Mouse (Mus musculus): ENCODE results near the gene Cpne2. TPM values are rescaled to one million over a fixed set of nuclear protein-coding genes. Genes with fewer than 3 reads are reported as not detected.

The Cpne2 gene
- polyA plus RNA-seq, 1 experiment from 2014 or later, result 18.8 TPM

DNA sequence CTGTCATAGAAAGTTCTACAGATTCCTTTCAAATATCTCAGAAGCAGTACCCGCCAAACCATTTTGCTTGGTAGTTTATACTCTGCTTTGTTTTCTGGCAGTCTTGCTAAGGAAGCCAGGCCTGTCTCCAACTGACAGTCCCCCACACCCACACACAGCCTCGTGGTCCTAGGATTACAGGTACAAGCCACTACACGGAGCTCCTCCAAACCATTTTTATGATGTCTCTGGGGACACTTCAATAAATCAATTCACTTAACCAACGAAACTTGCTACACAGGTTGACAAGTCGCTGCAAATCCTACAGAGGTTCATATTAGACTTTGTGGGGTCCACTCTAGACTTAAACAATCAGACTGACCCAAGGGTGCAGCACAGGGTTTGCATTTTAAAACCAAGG, 67.7 kb downstream of the Cpne2 start:
- peak overlapping the region; percentile 77 for H3K4me2 ChIP-seq
- peaks cover 34% of the 10 kb centered on the region for H3K4me1 ChIP-seq
- H3K9ac ChIP-seq, result peak overlapping the region; percentile 69
- no peaks in the 10 kb centered on the region for H3K9me3 ChIP-seq
- no peaks in the 10 kb centered on the region for H3K36me3 ChIP-seq (replicated peaks)
- H3K4me3 ChIP-seq, result peak overlapping the region; percentile 85
- peak overlapping the region; percentile 85; the same call in 1 of the 2 replicates for H3K27ac ChIP-seq
- no peak for ATAC-seq (replicated peaks)
- no peaks in the 10 kb centered on the region for H3K27me3 ChIP-seq (replicated peaks)
- 31% methylated on average over 5 of the region's 5 CpGs for WGBS

DNA sequence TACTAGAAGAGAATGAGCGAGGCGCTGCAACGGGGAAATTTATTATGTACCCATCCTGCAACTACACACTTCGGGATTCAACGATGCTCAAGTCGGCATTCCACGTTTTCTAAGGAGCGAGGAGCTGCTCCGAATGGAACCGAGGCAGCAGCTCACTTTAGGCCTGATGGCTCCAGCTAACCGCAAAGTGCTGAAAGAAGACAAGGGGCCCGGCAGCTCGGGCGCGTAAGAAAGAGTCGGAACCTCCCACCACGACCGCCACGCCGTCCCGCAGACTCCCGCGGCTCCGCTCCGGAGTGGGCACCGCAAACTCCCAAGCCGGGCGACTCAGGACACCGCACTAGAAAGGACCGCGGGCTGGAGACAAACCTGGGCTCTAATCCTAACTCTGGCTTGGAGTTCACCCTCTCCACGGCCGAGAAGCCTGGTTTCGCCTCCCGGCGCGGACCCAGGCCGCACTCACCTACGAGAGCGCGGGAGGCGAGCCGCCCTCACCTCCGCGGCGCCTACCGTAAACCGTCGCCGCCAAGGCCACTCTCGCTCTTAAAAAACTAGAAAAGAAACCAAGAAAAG, 68.3 kb downstream of the Cpne2 start:
- H3K9ac ChIP-seq, result peak overlapping the region; percentile 69
- H3K27me3 ChIP-seq (replicated peaks), result no peaks in the 10 kb centered on the region
- H3K4me3 ChIP-seq, result peak overlapping the region; percentile 85
- H3K36me3 ChIP-seq (replicated peaks), result no peaks in the 10 kb centered on the region
- under 1% methylated on average over 51 of the region's 51 CpGs for WGBS
- peak overlapping the region; percentile 85 for H3K27ac ChIP-seq
- H3K9me3 ChIP-seq, result no peaks in the 10 kb centered on the region
- H3K4me1 ChIP-seq, result peaks cover 34% of the 10 kb centered on the region
- H3K4me2 ChIP-seq, result peak overlapping the region; percentile 77
- ATAC-seq (replicated peaks), result peak; percentile 60

DNA sequence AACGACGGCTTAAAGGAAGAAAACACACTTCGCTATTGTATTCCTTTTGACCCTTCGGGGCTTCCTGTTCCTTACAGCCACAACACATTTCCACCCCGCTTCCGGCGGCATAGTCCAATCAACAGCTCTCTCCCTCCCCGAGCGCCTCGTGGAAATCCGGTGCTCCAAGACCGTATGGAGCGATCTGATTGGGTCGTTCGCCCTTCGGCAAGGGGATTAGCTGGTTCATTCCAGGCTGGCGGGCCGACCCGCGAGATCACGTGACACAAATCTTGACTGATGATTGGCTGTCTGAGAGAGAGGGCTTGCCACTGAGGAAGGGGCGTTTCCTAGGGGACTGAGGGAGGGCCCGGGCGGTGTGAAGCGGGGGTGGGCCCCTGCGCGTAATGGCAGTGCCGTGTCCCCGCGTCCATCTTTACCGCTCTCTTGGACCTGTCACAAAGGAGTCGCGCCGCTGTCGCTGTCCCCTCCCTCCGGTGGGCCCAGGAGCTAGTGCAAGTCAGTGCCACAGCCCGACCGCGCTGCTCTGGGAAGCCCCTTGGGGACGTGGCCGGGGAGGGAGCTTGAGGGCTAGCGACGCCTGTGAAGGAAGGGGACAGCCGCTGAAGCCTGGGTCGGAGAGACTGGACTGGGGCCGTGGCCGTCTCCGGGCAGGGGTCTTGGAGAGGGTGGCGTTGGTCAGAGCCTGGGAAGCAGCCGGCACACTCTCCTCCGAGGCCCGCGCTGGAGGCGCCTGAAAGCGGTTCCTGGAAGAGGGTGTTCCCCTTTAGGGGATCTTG, 69.0 kb downstream of the Cpne2 start, which contains the start of the genes Rspry1 and Fam192a:
TSS of gene Rspry1 (plus strand) at position 331 of the 779 bp plus-strand sequence.
TSS of gene Fam192a (minus strand) at position 391 of the 779 bp plus-strand sequence.
- Histone ChIP-seq H3K27me3 (replicated peaks) (no peaks in the 10 kb centered on the region), H3K27ac (peak within 1 kb of the TSS; percentile 92), H3K4me1 (peaks cover 34% of the 10 kb centered on the region), H3K9ac (peak within 1 kb of the TSS; percentile 87), H3K4me3 (peak within 1 kb of the TSS; percentile 85), H3K9me3 (no peaks in the 10 kb centered on the region), H3K4me2 (peak within 1 kb of the TSS; percentile 95), H3K36me3 (replicated peaks) (no peaks in the 10 kb centered on the region)
- under 1% methylated on average over 53 of the region's 55 CpGs for WGBS
- ATAC-seq (replicated peaks), result peak; percentile 99

DNA sequence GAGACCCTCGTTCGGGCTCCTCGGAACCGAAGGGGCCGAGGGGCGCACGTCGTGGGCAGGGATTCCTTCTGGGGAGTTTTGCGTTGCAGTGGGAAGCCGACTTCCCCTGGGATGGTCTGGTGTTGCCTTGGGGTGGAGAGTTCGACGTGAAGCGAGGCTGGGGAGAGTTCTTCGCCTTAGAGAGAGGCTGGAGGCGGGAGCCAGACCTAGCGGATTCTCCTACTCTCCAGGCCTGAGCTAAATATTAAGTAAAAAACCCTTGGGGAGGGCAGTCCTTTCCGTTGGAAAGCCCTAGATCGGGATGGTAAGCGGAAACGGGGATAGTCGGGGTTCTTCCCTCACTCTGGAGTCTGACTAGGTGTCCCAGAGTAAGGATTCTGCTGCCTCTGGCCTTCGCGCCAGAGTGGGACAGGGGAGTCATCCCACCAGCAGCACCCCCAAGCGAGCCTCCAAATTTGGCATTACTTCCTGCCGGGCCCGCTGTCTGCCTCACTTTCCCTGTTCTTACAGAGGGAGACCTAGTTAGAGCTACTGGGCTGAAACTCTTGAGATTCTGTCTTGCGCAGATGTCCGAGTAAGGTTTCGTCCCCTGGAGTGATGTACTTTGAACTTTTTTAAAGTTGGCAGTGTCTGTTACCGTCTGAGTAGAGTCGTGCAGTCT, 69.8 kb downstream of the Cpne2 start:
- Histone ChIP-seq H3K9me3 (no peaks in the 10 kb centered on the region), H3K4me2 (peak overlapping the region; percentile 95), H3K9ac (peak overlapping the region; percentile 87), H3K4me1 (peaks cover 34% of the 10 kb centered on the region), H3K4me3 (peak overlapping the region; percentile 85), H3K27me3 (replicated peaks) (no peaks in the 10 kb centered on the region), H3K27ac (peak overlapping the region; percentile 92), H3K36me3 (replicated peaks) (0 out of 2 replicates have a peak, but pooled peaks cover 4% of the 10 kb centered on the region)
- under 1% methylated on average over 31 of the region's 31 CpGs for WGBS
- peak; percentile 7; the same call in 1 of the 2 replicates for ATAC-seq (replicated peaks)

DNA sequence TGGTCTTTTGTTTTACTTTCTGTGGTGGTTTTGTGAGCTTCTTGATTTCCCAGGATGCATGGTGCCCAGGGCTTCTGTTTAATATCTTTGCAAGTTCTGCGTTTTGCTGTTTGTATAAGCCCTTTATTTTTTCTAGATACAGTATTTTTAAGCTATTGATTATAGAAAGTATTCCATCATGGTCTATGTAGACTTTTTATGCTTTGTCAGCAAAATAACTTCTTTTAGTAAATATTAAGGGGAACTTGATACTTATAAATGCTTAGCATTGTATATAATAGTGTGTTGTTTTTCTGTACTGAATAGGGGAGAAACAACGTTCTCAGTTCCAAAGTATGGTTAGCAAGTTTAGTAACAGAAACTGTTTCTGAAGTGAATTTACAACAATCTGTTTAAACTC, 71.2 kb downstream of the Cpne2 start:
- Histone ChIP-seq H3K9ac (no peak overlapping the region), H3K4me1 (peaks cover 32% of the 10 kb centered on the region), H3K27me3 (replicated peaks) (no peaks in the 10 kb centered on the region), H3K4me2 (peak overlapping the region; percentile 95; the same call in 1 of the 2 replicates), H3K27ac (no peak overlapping the region), H3K4me3 (no peak overlapping the region), H3K9me3 (no peaks in the 10 kb centered on the region), H3K36me3 (replicated peaks) (0 out of 2 replicates have a peak, but pooled peaks cover 4% of the 10 kb centered on the region)
- no peak for ATAC-seq (replicated peaks)
- WGBS, result 85% methylated on average over 2 of the region's 2 CpGs

DNA sequence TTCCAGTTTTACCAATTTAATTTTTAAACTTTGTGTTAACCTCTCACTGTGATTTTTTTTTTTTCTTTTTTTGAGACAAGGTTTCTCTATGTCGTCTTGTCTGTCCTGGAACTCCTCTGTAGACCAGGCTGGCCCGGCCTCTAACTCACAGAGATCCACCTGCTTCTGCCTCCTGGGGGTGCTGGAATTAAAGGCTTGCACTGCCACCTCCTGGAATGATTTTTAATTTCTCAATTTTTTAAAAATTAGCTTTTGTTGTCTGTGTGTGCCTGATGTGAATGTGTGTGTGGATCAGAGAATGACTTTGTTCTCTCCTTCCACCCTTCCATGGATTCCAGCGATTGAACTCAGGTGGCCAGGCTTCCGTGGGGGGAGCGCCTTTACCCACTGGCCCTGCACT, 74.3 kb downstream of the Cpne2 start:
- Histone ChIP-seq H3K4me3 (no peak overlapping the region), H3K4me1 (peaks cover 15% of the 10 kb centered on the region), H3K36me3 (replicated peaks) (0 out of 2 replicates have a peak, but pooled peaks cover 4% of the 10 kb centered on the region), H3K27me3 (replicated peaks) (no peaks in the 10 kb centered on the region), H3K9ac (no peak overlapping the region), H3K4me2 (no peak overlapping the region), H3K9me3 (no peaks in the 10 kb centered on the region), H3K27ac (no peak overlapping the region)
- ATAC-seq (replicated peaks), result no peak
- 94% methylated on average over 5 of the region's 5 CpGs for WGBS

Small RNA genes lying within 50 kb of the gene (microRNA-seq; reads per million reads assigned to microRNA genes)
- gene Mir7072, result not detected

Other genes starting within 250 kb of the Cpne2 start
- gene Slc12a3, start 203.8 kb upstream of the Cpne2 start, polyA plus RNA-seq (2015; fragmentation: Nextera tagmentation; extraction: Ambion mirVana), result 0.05 and 0.06 TPM in 2 replicates
- 69.3 and 76.4 TPM in 2 replicates for gene Herpud1, start 146.6 kb upstream of the Cpne2 start, polyA plus RNA-seq (2015; fragmentation: Nextera tagmentation; extraction: Ambion mirVana)
- gene Nlrc5, start 98.6 kb upstream of the Cpne2 start, polyA plus RNA-seq (2015; fragmentation: Nextera tagmentation; extraction: Ambion mirVana), result 0.45 and 0.52 TPM in 2 replicates
- gene Rspry1, start 68.9 kb downstream of the Cpne2 start, polyA plus RNA-seq (2015; fragmentation: Nextera tagmentation; extraction: Ambion mirVana), result 53.3 and 56.1 TPM in 2 replicates
- gene Fam192a, start 69.0 kb downstream of the Cpne2 start, polyA plus RNA-seq (2015; fragmentation: Nextera tagmentation; extraction: Ambion mirVana), result 75.0 and 75.2 TPM in 2 replicates
- gene Arl2bp, start 133.6 kb downstream of the Cpne2 start, polyA plus RNA-seq (2015; fragmentation: Nextera tagmentation; extraction: Ambion mirVana), result 190 and 202 TPM in 2 replicates
- 1.5 and 1.6 TPM in 2 replicates for gene Pllp, start 163.3 kb downstream of the Cpne2 start, polyA plus RNA-seq (2015; fragmentation: Nextera tagmentation; extraction: Ambion mirVana)
- 0.14 TPM in 1 of 2 replicates, not detected in the other for gene Ccl22, start 212.6 kb downstream of the Cpne2 start, polyA plus RNA-seq (2015; fragmentation: Nextera tagmentation; extraction: Ambion mirVana)
- gene Cx3cl1, start 239.0 kb downstream of the Cpne2 start, polyA plus RNA-seq (2015; fragmentation: Nextera tagmentation; extraction: Ambion mirVana), result 34.2 and 41.3 TPM in 2 replicates